Mouse (Mus musculus) mouse embryonic stem cell (cell line): ENCODE measurements around the gene Gm47959.

ENCODE experiments used
- in situ Hi-C, 2 experiments: fragments of 300-500 bp; cut with MboI; formaldehyde crosslinking; loops; 1 replicate in 1 of 2; 3 replicates in 1 of 2; pipeline ENCODE4 v1.14.3; 2019 to 2020; ENCODE audit warnings: low sequenced_read_pairs in 2 of 2, low pct_unique_long_range_greater_than_20kb in 1 of 2, mixed read lengths in 1 of 2; ENCODE audit not compliant: unreplicated experiment in 1 of 2

The Gm47959 gene

GRCm38 (mm10) chr1:83015329-83015879 is 15.1 kb downstream of the Gm47959 start:
- in situ Hi-C loops = no loop called here

- in situ Hi-C loops = no loop called here
Observed at GRCm38 (mm10) chr1:83016556-83016955, 16.2 kb downstream of the Gm47959 start.

DNA sequence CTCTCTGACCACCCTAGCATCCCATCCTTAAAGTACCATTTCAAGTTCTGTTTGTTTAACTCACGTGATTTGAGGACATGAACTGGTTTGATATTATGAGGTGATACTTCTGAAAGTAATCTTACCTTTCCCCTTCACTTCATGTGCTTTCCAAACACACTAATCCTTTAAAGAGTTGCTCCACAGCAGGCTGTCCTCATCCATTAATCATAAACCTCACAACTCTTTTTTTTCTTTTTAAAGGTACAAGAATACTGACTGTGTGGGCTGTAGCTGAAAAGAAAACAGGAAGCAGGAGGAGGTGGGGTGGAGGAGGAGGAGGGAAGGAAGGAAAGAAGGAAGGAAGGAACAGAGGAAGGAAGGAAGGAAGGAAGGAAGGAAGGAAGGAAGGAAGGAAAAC is 31.6 kb downstream of the Gm47959 start:
- in situ Hi-C loops = no loop called here

DNA sequence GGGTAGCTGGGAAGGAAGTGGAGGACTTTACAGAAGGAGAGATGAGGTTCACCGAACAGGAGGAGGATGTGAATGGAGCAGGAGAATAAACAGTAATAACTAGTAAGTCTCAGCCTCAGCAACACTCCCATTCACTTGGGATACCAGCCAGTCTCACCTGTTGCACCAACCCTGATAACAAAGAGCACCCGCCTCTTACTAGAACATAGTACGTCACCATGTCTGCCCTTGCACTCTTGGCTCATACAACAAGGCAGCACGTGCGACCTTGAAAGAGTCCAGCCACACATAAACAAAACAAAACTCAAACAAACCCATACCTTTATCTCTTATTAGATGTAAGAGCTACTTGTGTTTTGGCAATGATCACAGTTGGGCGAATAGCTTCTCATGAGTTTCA is 32.2 kb downstream of the Gm47959 start:
- in situ Hi-C loops = no loop called here

- in situ Hi-C loops = no loop called here
Observed at GRCm38 (mm10) chr1:83034509-83034908, 34.2 kb downstream of the Gm47959 start.

DNA sequence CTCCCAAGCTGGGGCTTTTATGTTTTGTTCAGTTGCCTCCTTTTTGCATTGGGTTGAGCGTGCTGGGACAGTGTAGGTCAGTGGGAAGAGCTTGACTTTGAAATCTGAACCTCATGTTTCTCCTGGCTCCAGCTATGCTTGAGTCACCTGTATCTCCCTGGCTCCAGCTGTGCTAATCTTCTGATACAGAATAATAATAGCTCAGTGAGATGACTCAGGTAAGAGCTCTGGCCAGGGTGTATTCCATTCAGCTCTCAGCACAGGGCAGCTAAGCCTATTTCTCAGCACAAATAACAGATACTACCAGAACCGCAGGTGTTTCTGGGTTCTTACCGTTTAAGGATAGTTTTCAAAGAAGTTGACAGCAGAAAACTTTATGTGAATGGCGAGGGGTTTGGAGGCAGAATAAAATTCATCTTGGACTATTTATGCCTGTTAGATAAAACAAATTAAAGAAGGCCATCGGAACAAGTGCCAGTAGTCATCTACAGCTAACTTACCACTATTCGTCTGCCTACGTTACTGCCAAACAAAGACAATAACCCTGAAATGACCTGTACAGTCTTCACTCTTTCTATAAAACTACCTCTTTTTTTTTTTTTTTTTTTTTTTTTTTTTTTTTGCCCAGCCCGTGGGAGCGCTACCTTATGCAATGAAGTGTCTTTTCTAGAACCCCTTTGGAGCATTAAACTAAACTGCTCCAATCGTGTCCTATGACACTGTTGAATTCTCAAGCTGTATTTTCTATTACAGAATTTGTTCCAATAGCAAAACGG is 36.7 kb downstream of the Gm47959 start:
- in situ Hi-C loops = no loop called here

DNA sequence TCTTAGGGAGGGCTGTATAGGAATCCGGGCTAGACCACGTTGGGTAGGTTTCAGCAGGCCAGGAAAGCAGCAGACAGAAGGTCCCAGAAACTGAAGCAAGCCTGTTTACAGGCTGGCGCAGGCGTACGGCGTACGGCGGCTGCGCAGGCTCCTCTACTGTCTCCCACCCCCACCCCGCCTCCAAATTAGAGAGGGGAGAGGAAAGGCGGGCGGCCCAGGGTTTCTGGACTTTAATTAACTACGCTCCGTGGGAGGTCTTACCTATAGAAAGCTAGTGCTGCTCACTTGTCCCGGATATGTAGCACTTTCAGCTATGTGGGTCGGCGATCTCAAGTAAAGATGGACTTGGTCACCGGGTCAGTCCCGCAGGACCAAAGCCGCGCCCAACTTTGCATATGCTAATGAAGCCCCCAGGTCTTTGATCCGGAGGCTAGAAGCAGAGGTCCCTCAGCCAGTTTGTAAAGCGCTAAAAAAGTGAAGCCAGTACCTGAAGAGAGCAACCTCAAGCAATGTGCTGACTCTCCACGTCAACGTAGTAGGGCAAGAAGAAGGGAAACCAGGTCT is 37.8 kb downstream of the Gm47959 start, which contains the start of gene Slc19a3:
Gene Slc19a3, minus strand, starts transcription at position 340 of the 564 bp plus-strand sequence.
- in situ Hi-C loops = no loop called here

GRCm38 (mm10) chr1:83039080-83039479 is 38.7 kb downstream of the Gm47959 start:
- in situ Hi-C loops = no loop called here

DNA sequence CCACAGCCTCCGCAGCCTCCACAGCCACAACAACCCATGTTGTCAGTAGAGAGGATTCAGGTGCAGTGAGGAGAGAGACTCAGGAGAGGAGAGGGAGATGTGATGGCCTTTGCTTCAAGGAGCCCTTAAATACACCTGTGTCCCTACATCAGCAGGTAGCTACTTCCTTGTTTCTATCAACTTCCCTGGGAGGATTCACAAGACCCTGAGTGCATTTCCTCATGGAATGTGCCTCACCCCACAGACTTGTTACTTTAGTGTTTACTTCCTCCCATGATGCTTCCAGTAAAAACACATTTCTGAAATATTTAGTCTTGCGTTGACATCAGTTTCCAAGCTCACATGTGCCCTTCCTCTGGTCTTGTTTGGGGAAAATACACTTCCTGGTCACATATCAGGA is 42.0 kb downstream of the Gm47959 start, which contains the start of gene Krtap28-10:
Gene Krtap28-10, minus strand, starts transcription at position 101 of the 400 bp plus-strand sequence.
- in situ Hi-C loops = no loop called here

- in situ Hi-C loops = no loop called here
Observed at GRCm38 (mm10) chr1:83044882-83045427, 44.6 kb downstream of the Gm47959 start, which contains the start of gene Gm47969. TSS of gene Gm47969 (plus strand) at chr1:83044932.
